In the genomic region with DNA sequence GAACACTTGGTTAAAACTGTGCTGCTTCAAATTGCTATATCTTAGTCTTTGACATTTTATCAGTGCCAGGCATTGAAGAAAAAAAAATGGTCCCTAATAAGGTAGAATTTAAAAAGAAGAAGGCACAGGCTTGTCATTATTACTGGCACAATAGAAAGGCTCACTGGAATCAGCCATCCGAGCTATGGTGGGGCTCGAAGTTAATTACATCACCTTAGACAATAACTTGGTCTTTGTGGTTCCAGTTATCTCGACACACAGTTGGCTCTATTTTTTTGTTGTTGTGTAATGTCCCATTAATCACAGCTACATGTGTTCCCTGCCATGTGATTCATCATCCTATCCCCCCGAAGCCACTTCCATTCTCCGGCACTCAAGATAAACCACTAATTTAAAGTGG, we compare ENCODE assay signal across 23 mouse cellular contexts.
"Had no signal": no experiment of that assay in that cellular context is flagged by ENCODE, and none has a peak within 500 bp of the region (broad histone marks: within the 10 kb centered on the region; RNA-seq: fewer than 3 reads in every experiment).

No protein-coding gene starts in this region.

- H3K27me3 ChIP-seq: limb, embryonic 12.5 days; limb, embryonic 15.5 days; midbrain, embryonic 13.5 days; neural tube, embryonic 13.5 days had no signal

- ATAC-seq: liver, postnatal 0 days; lung, postnatal 0 days; midbrain, embryonic 13.5 days; midbrain, embryonic 16.5 days had no signal

- H3K4me2 ChIP-seq: limb, embryonic 12.5 days; limb, embryonic 15.5 days; liver, embryonic 11.5 days; lung, embryonic 14.5 days; midbrain, embryonic 13.5 days; neural tube, embryonic 13.5 days had no signal

- H3K36me3 ChIP-seq: limb, embryonic 12.5 days; limb, embryonic 15.5 days; midbrain, embryonic 10.5 days; midbrain, embryonic 13.5 days; neural tube, embryonic 13.5 days had no signal

- H3K4me3 ChIP-seq: limb, embryonic 12.5 days; limb, embryonic 15.5 days; midbrain, embryonic 10.5 days; midbrain, embryonic 13.5 days; myocyte; neural tube, embryonic 13.5 days had no signal

- H3K27ac ChIP-seq: limb, embryonic 12.5 days; limb, embryonic 15.5 days; liver, embryonic 14.5 days; macrophage; midbrain, embryonic 10.5 days; midbrain, embryonic 13.5 days; neural tube, embryonic 13.5 days; stomach, postnatal 0 days had no signal

- H3K9me3 ChIP-seq: limb, embryonic 12.5 days; limb, embryonic 15.5 days; midbrain, embryonic 10.5 days; midbrain, embryonic 13.5 days; neural tube, embryonic 13.5 days had no signal

- H3K4me1 ChIP-seq: limb, embryonic 12.5 days; limb, embryonic 15.5 days; midbrain, embryonic 10.5 days; midbrain, embryonic 13.5 days; neural tube, embryonic 13.5 days had no signal

- H3K9ac ChIP-seq: limb, embryonic 12.5 days; limb, embryonic 15.5 days; liver, embryonic 14.5 days; liver, postnatal 0 days; lung, embryonic 14.5 days; midbrain, embryonic 13.5 days; neural tube, embryonic 13.5 days had no signal

- DNase-seq: kidney, postnatal 10 days; kidney, postnatal 4 days; left cerebral cortex, postnatal 4 days; liver, postnatal 0 days; lung, embryonic 14.5 days; right cerebral cortex, adult 18-20 months; right cerebral cortex, postnatal 14 days; right cerebral cortex, postnatal 4 days; thymus, adult 2 months; thymus, postnatal 14 days; thymus, postnatal 4 days had no signal
